Mouse (Mus musculus) neural tube, embryonic 11.5 days (tissue): ENCODE results near the gene Gngt2. TPM values are rescaled to one million over a fixed set of nuclear protein-coding genes. Genes with fewer than 3 reads are reported as not detected.

Experiments
- ATAC-seq: fragments of 200-750 bp; cut with Nextera tagmentation; 2 replicates; pipeline ENCODE4 v1.8.0; 2017; ENCODE audit warnings: moderate number of reproducible peaks, mild to moderate bottlenecking, moderate TSS enrichment, moderate library complexity; ENCODE audit not compliant: insufficient read depth, low FRiP score, low TSS enrichment
- DNase-seq: peaks from one replicate; pipeline ENCODE4 v3.0.0-alpha.2; 2015; ENCODE audit warnings: low spot score
- H3K27ac ChIP-seq: fragments of 300-500 bp; sonication (generic); 2 replicates; pipeline ENCODE4 v1.5.1; 2014; ENCODE audit warnings: low read depth, mild to moderate bottlenecking, low read length
- H3K27me3 ChIP-seq: fragments of 300-500 bp; sonication (generic); 2 replicates; pipeline ENCODE4 v1.6.1; 2014; ENCODE audit warnings: mild to moderate bottlenecking, low read length, mixed read lengths; ENCODE audit not compliant: control insufficient read depth, insufficient read depth
- H3K36me3 ChIP-seq: fragments of 300-500 bp; sonication (generic); 2 replicates; pipeline ENCODE4 v1.6.1; 2014; ENCODE audit warnings: mild to moderate bottlenecking, low read length, moderate library complexity, mixed read lengths; ENCODE audit not compliant: control insufficient read depth, insufficient read depth
- H3K4me1 ChIP-seq: fragments of 300-500 bp; sonication (generic); 2 replicates; pipeline ENCODE4 v1.6.1; 2014; ENCODE audit warnings: low read length, mixed read lengths; ENCODE audit not compliant: control insufficient read depth, insufficient read depth
- H3K4me2 ChIP-seq: fragments of 300-500 bp; sonication (generic); 2 replicates; pipeline ENCODE4 v1.6.1; 2014; ENCODE audit warnings: low read depth, mild to moderate bottlenecking, moderate library complexity
- H3K4me3 ChIP-seq: fragments of 300-500 bp; sonication (generic); 2 replicates; pipeline ENCODE4 v1.5.1; 2014; ENCODE audit warnings: low read depth, low read length
- H3K9ac ChIP-seq: fragments of 300-500 bp; sonication (generic); 2 replicates; pipeline ENCODE4 v1.6.1; 2014; ENCODE audit warnings: mild to moderate bottlenecking, low read length
- H3K9me3 ChIP-seq: fragments of 300-500 bp; sonication (generic); 2 replicates; pipeline ENCODE4 v1.6.1; 2016; ENCODE audit warnings: low read length; ENCODE audit not compliant: control insufficient read depth
- WGBS: fragments of 180-500 bp; shearing (Covaris S2); extraction: QIAGEN DNeasy Blood & Tissue Kit; methylation state at CpG from one replicate; pipeline ENCODE4 v1.1.7; 2014; 5-methylcytosine and 5-hydroxymethylcytosine counted together
- polyA plus RNA-seq: library from polyadenylated mRNA; unstranded; fragments of >200 nt; fragmentation: Nextera tagmentation; extraction: Ambion mirVana; gene quantifications from 2 replicates; pipeline ENCODE4 v1.2.1, GENCODE M21; 2014

Gngt2 gene
- polyA plus RNA-seq, 1 experiment from 2014 or later, result 6.6 TPM

GRCm38 (mm10) chr11:95858528-95859467, 21.8 kb downstream of the Gngt2 start:
- Histone ChIP-seq H3K27me3 (no peaks in the 10 kb centered on the region), H3K9ac (peak overlapping the region; percentile 33), H3K4me2 (peak overlapping the region; percentile 77), H3K36me3 (no peaks in the 10 kb centered on the region), H3K4me1 (peaks cover 11% of the 10 kb centered on the region; the same call in 1 of the 2 replicates), H3K4me3 (peak overlapping the region; percentile 61), H3K9me3 (no peaks in the 10 kb centered on the region), H3K27ac (peak overlapping the region; percentile 79)
- ATAC-seq, result peak; percentile 99
- under 1% methylated on average over 58 of the region's 58 CpGs for WGBS
- DNase-seq, result peak; percentile 98

- Histone ChIP-seq H3K9ac (peak overlapping the region; percentile 30), H3K4me2 (peak overlapping the region; percentile 77), H3K9me3 (no peaks in the 10 kb centered on the region), H3K4me3 (peak overlapping the region; percentile 61), H3K36me3 (no peaks in the 10 kb centered on the region), H3K27me3 (no peaks in the 10 kb centered on the region), H3K27ac (no peak overlapping the region), H3K4me1 (peaks cover 11% of the 10 kb centered on the region; the same call in 1 of the 2 replicates)
- ATAC-seq (peak; percentile 65), DNase-seq (peak; percentile 79)
- under 1% methylated on average over 35 of the region's 35 CpGs for WGBS
Measured at GRCm38 (mm10) chr11:95859468-95859855, 22.4 kb downstream of the Gngt2 start.

- DNase-seq (no peak), ATAC-seq (no peak)
- Histone ChIP-seq H3K27me3 (no peaks in the 10 kb centered on the region), H3K4me3 (peak overlapping the region; percentile 61), H3K4me1 (peaks cover 11% of the 10 kb centered on the region; the same call in 1 of the 2 replicates), H3K4me2 (peak overlapping the region; percentile 77), H3K9ac (0 out of 2 replicates have a peak overlapping the region, but pooled peaks have one; percentile 30), H3K9me3 (no peaks in the 10 kb centered on the region), H3K36me3 (no peaks in the 10 kb centered on the region), H3K27ac (no peak overlapping the region)
- WGBS, result 25% methylated on average over 3 of the region's 3 CpGs
Measured at GRCm38 (mm10) chr11:95860071-95860490, 23.1 kb downstream of the Gngt2 start.

- WGBS, result 95% methylated on average over 8 of the region's 8 CpGs
- ATAC-seq (no peak), DNase-seq (no peak)
Measured at GRCm38 (mm10) chr11:95861397-95861796, 24.4 kb downstream of the Gngt2 start.

GRCm38 (mm10) chr11:95869442-95869841, 32.4 kb downstream of the Gngt2 start:
- no peak overlapping the region for H3K27ac ChIP-seq
- H3K9ac ChIP-seq, result no peak overlapping the region
- H3K27me3 ChIP-seq, result no peaks in the 10 kb centered on the region
- no peak overlapping the region for H3K4me3 ChIP-seq
- ATAC-seq, result no peak
- no peak for DNase-seq
- no peaks in the 10 kb centered on the region for H3K9me3 ChIP-seq
- no peak overlapping the region for H3K4me2 ChIP-seq
- H3K4me1 ChIP-seq, result no peaks in the 10 kb centered on the region
- no peaks in the 10 kb centered on the region for H3K36me3 ChIP-seq
- WGBS, result 80% methylated on average over 4 of the region's 4 CpGs

More at GRCm38 (mm10) chr11:95861397-95861796, 24.4 kb downstream of the Gngt2 start:
- Histone ChIP-seq H3K4me2 (no peak overlapping the region), H3K9ac (no peak overlapping the region), H3K4me3 (no peak overlapping the region), H3K9me3 (no peaks in the 10 kb centered on the region), H3K27me3 (no peaks in the 10 kb centered on the region), H3K36me3 (no peaks in the 10 kb centered on the region), H3K27ac (no peak overlapping the region), H3K4me1 (peaks cover 11% of the 10 kb centered on the region; the same call in 1 of the 2 replicates)

GRCm38 (mm10) chr11:95869918-95870470, 33.0 kb downstream of the Gngt2 start:
- Histone ChIP-seq H3K4me3 (no peak overlapping the region), H3K27me3 (no peaks in the 10 kb centered on the region), H3K4me2 (no peak overlapping the region), H3K4me1 (no peaks in the 10 kb centered on the region), H3K9me3 (no peaks in the 10 kb centered on the region), H3K9ac (no peak overlapping the region), H3K27ac (no peak overlapping the region), H3K36me3 (no peaks in the 10 kb centered on the region)
- ATAC-seq (no peak), DNase-seq (no peak)
- WGBS, result 77% methylated on average over 6 of the region's 6 CpGs

- no peak for DNase-seq
- H3K4me3 ChIP-seq, result no peak overlapping the region
Measured at GRCm38 (mm10) chr11:95875804-95876203, 38.8 kb downstream of the Gngt2 start.

GRCm38 (mm10) chr11:95876296-95876695, 39.3 kb downstream of the Gngt2 start:
- DNase-seq, result peak; percentile 72
- no peaks in the 10 kb centered on the region for H3K36me3 ChIP-seq
- no peak overlapping the region for H3K9ac ChIP-seq
- H3K4me1 ChIP-seq, result no peaks in the 10 kb centered on the region
- H3K4me2 ChIP-seq, result no peak overlapping the region
- no peak for ATAC-seq
- no peak overlapping the region for H3K4me3 ChIP-seq
- no peak overlapping the region for H3K27ac ChIP-seq
- 17% methylated on average over 7 of the region's 7 CpGs for WGBS
- H3K9me3 ChIP-seq, result no peaks in the 10 kb centered on the region
- H3K27me3 ChIP-seq, result no peaks in the 10 kb centered on the region

More at GRCm38 (mm10) chr11:95875804-95876203, 38.8 kb downstream of the Gngt2 start:
- no peaks in the 10 kb centered on the region for H3K27me3 ChIP-seq
- H3K9ac ChIP-seq, result no peak overlapping the region
- H3K27ac ChIP-seq, result no peak overlapping the region
- no peaks in the 10 kb centered on the region for H3K9me3 ChIP-seq
- ATAC-seq, result no peak
- no peaks in the 10 kb centered on the region for H3K36me3 ChIP-seq
- 32% methylated on average over 9 of the region's 9 CpGs for WGBS
- no peak overlapping the region for H3K4me2 ChIP-seq
- H3K4me1 ChIP-seq, result no peaks in the 10 kb centered on the region
